Mouse (Mus musculus): ENCODE results near the gene BC005624. TPM values are rescaled to one million over a fixed set of nuclear protein-coding genes. Genes with fewer than 3 reads are reported as not detected.

BC005624 gene
- polyA plus RNA-seq, 1 experiment from 2014 or later, result 28.2 TPM

- no peak for ATAC-seq
- WGBS, result 74% methylated on average over 2 of the region's 2 CpGs
Observed at GRCm38 (mm10) chr2:31005453-31005852, 23.5 kb upstream of the BC005624 start.

GRCm38 (mm10) chr2:31002857-31003256, 20.9 kb upstream of the BC005624 start:
- ATAC-seq, result no peak
- H3K9ac ChIP-seq (ENCODE audit: low read depth, low read length), result no peak overlapping the region
- TF ChIP-seq CTCF (IDR thresholded peaks at IDR 0.05; ENCODE audit: low read depth), result no peak
- H3K27me3 ChIP-seq (replicated peaks; ENCODE audit: control insufficient read depth, insufficient read depth, low read length), result no peaks in the 10 kb centered on the region
- no peaks in the 10 kb centered on the region for H3K4me1 ChIP-seq (replicated peaks; ENCODE audit: control insufficient read depth, insufficient read depth, low read length)
- H3K4me3 ChIP-seq (ENCODE audit: low read depth, low read length), result no peak overlapping the region
- H3K27ac ChIP-seq (ENCODE audit: low read depth, low read length), result no peak overlapping the region
- peaks cover 35% of the 10 kb centered on the region; the same call in 1 of the 2 replicates for H3K36me3 ChIP-seq (ENCODE audit: control insufficient read depth, insufficient read depth)
- WGBS, result 95% methylated on average over 10 of the region's 10 CpGs
- no peaks in the 10 kb centered on the region for H3K9me3 ChIP-seq (ENCODE audit: control insufficient read depth)
- no peak overlapping the region for H3K4me2 ChIP-seq (replicated peaks; ENCODE audit: low read depth)

More at GRCm38 (mm10) chr2:31005453-31005852, 23.5 kb upstream of the BC005624 start:
- no peak overlapping the region for H3K27ac ChIP-seq (ENCODE audit: low read depth, low read length)
- H3K4me1 ChIP-seq (replicated peaks; ENCODE audit: control insufficient read depth, insufficient read depth, low read length), result no peaks in the 10 kb centered on the region
- no peak overlapping the region for H3K9ac ChIP-seq (ENCODE audit: low read depth, low read length)
- no peak overlapping the region for H3K4me3 ChIP-seq (ENCODE audit: low read depth, low read length)
- no peak overlapping the region for H3K4me2 ChIP-seq (replicated peaks; ENCODE audit: low read depth)
- no peaks in the 10 kb centered on the region for H3K27me3 ChIP-seq (replicated peaks; ENCODE audit: control insufficient read depth, insufficient read depth, low read length)
- TF ChIP-seq CTCF (IDR thresholded peaks at IDR 0.05; ENCODE audit: low read depth), result no peak
- no peaks in the 10 kb centered on the region for H3K9me3 ChIP-seq (ENCODE audit: control insufficient read depth)
- H3K36me3 ChIP-seq (ENCODE audit: control insufficient read depth, insufficient read depth), result peaks cover 42% of the 10 kb centered on the region; the same call in 1 of the 2 replicates

- Histone ChIP-seq H3K27ac (ENCODE audit: low read depth, low read length) (no peak overlapping the region), H3K4me2 (replicated peaks; ENCODE audit: low read depth) (no peak overlapping the region), H3K4me1 (replicated peaks; ENCODE audit: control insufficient read depth, insufficient read depth, low read length) (no peaks in the 10 kb centered on the region), H3K36me3 (ENCODE audit: control insufficient read depth, insufficient read depth) (peaks cover 20% of the 10 kb centered on the region; the same call in 1 of the 2 replicates), H3K4me3 (ENCODE audit: low read depth, low read length) (no peak overlapping the region), H3K9me3 (ENCODE audit: control insufficient read depth) (no peaks in the 10 kb centered on the region), H3K9ac (ENCODE audit: low read depth, low read length) (no peak overlapping the region), H3K27me3 (replicated peaks; ENCODE audit: control insufficient read depth, insufficient read depth, low read length) (no peaks in the 10 kb centered on the region)
- no peak for ATAC-seq
- no peak for TF ChIP-seq CTCF (IDR thresholded peaks at IDR 0.05; ENCODE audit: low read depth)
- WGBS, result 68% methylated on average over 7 of the region's 8 CpGs
Observed at GRCm38 (mm10) chr2:30998443-30999260, 16.7 kb upstream of the BC005624 start.

GRCm38 (mm10) chr2:30995432-30995996, 13.5 kb upstream of the BC005624 start:
- Histone ChIP-seq H3K4me2 (replicated peaks; ENCODE audit: low read depth) (no peak overlapping the region), H3K9me3 (ENCODE audit: control insufficient read depth) (no peaks in the 10 kb centered on the region), H3K4me3 (ENCODE audit: low read depth, low read length) (no peak overlapping the region), H3K27ac (ENCODE audit: low read depth, low read length) (no peak overlapping the region), H3K9ac (ENCODE audit: low read depth, low read length) (no peak overlapping the region), H3K4me1 (replicated peaks; ENCODE audit: control insufficient read depth, insufficient read depth, low read length) (no peaks in the 10 kb centered on the region), H3K36me3 (ENCODE audit: control insufficient read depth, insufficient read depth) (no peaks in the 10 kb centered on the region), H3K27me3 (replicated peaks; ENCODE audit: control insufficient read depth, insufficient read depth, low read length) (no peaks in the 10 kb centered on the region)
- no peak for ATAC-seq
- WGBS, result 80% methylated on average over 11 of the region's 11 CpGs
- TF ChIP-seq CTCF (IDR thresholded peaks at IDR 0.05; ENCODE audit: low read depth), result no peak

GRCm38 (mm10) chr2:30994853-30995252, 12.9 kb upstream of the BC005624 start:
- no peak for TF ChIP-seq CTCF (IDR thresholded peaks at IDR 0.05; ENCODE audit: low read depth)
- no peak overlapping the region for H3K4me2 ChIP-seq (replicated peaks; ENCODE audit: low read depth)
- H3K36me3 ChIP-seq (ENCODE audit: control insufficient read depth, insufficient read depth), result no peaks in the 10 kb centered on the region
- H3K4me1 ChIP-seq (replicated peaks; ENCODE audit: control insufficient read depth, insufficient read depth, low read length), result no peaks in the 10 kb centered on the region
- no peak overlapping the region for H3K4me3 ChIP-seq (ENCODE audit: low read depth, low read length)
- H3K27me3 ChIP-seq (replicated peaks; ENCODE audit: control insufficient read depth, insufficient read depth, low read length), result no peaks in the 10 kb centered on the region
- WGBS, result 91% methylated on average over 4 of the region's 4 CpGs
- no peak for ATAC-seq
- no peaks in the 10 kb centered on the region for H3K9me3 ChIP-seq (ENCODE audit: control insufficient read depth)
- H3K9ac ChIP-seq (ENCODE audit: low read depth, low read length), result no peak overlapping the region
- no peak overlapping the region for H3K27ac ChIP-seq (ENCODE audit: low read depth, low read length)

GRCm38 (mm10) chr2:30990221-30990620, 8.2 kb upstream of the BC005624 start:
- Histone ChIP-seq H3K9me3 (ENCODE audit: control insufficient read depth) (no peaks in the 10 kb centered on the region), H3K27me3 (replicated peaks; ENCODE audit: control insufficient read depth, insufficient read depth, low read length) (no peaks in the 10 kb centered on the region), H3K4me3 (ENCODE audit: low read depth, low read length) (no peak overlapping the region), H3K27ac (ENCODE audit: low read depth, low read length) (no peak overlapping the region), H3K4me2 (replicated peaks; ENCODE audit: low read depth) (no peak overlapping the region), H3K9ac (ENCODE audit: low read depth, low read length) (no peak overlapping the region), H3K36me3 (ENCODE audit: control insufficient read depth, insufficient read depth) (no peaks in the 10 kb centered on the region), H3K4me1 (replicated peaks; ENCODE audit: control insufficient read depth, insufficient read depth, low read length) (no peaks in the 10 kb centered on the region)
- WGBS, result 69% methylated on average over 9 of the region's 9 CpGs
- TF ChIP-seq CTCF (IDR thresholded peaks at IDR 0.05; ENCODE audit: low read depth), result no peak
- no peak for ATAC-seq

Measured in intestine, postnatal 0 days (tissue).